Mouse (Mus musculus): Measurements from ENCODE around the gene Olfr943.

The Olfr943 gene

DNA sequence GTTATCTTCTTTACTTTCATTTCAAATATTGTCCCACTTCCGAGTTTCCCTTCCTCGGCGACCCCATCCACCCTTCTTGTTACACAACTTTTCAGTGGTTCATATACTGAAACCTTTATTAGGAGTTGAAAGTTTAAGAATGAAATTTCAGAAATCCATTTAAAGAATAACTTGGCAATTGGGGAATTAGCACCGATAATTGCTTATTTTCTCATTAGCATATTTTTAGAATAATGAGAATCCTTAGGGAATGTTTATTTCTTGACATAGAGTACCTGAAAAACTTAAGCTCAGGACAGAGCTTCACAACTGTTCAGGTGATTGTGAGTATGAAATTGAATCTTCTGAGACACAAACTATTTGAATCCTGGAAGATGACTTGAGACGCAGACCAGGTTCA is at the start of gene Olfr943:
Olfr943 (plus strand) TSS at position 301 of the 400 bp plus-strand sequence.
- no peak for DNase-seq

- no peak for DNase-seq
These were observed 38.8 kb upstream of the Olfr943 start for GRCm38 (mm10) chr9:39127326-39127725.

DNA sequence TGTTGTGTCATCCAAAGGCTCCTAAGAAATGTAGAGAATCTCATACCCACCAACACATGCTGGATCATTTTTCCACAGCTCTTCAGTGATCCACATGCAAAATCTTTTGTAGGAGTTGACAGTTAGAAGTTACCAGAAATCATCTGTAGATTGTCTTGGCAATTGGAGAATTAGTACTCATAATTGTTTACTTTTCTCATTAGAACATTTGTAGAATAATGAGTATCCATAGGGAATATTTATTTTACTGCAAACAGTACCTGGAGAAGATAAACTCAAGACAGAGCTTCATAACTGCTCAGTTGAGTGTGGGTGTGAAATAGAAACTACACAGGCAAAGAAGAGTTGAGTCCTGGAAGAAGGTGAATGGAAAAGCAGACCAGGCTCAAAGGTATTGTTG is 38.3 kb upstream of the Olfr943 start, which contains the start of gene Olfr27:
Olfr27 (plus strand) TSS at position 301 of the 400 bp plus-strand sequence.
- no peak for DNase-seq

DNA sequence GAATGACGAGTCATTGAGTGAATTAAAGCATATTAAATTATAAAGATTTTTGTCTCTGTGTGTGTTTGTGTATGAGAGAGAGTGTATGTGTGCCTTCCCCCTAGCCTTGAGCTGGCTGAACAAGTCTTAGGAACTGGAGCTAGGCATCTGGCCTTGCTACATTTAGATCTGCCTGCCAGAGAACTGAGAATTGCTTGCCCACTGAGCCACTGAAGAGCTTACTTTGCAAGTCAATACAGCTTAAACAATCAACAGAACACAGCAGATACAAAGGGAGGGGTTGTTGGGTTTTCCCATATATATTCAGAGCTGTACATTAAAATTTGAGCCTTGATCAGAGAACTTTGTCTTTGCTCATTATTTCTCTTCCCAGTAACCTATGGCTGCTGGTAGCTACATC is 13.7 kb upstream of the Olfr943 start:
- DNase-seq = no peak

DNA sequence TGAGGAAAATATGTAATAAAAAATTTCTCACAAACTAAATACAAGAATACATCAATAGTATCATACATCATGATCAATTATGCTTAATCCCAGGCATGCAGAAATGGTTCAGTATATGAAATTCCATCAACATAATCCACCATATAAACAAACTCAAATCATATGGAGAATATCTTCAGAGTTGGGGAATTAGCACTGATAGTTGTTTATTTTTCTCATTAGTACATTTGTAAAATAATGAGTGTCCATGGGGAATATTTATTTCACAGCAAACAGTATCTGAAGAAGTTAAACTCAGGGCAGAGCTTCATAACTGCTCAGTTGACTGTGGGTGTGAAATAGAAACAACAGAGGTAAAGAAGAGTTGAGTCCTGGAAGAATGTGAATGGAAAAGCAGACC is 35.5 kb downstream of the Olfr943 start, which contains the start of gene Olfr944:
Olfr944 (plus strand) TSS at position 301 of the 400 bp plus-strand sequence.
- no peak for DNase-seq

Data from kidney, postnatal 10 days (tissue).